ENCODE assay signal across 20 mouse cellular contexts in genomic region chr6:143198421-143198820, GRCm38 (mm10). TPM values are rescaled to one million over a fixed set of nuclear protein-coding genes. Genes with fewer than 3 reads are reported as not detected.
DNase-seq lines count a peak whose midpoint lies in the region; ATAC-seq and TF ChIP-seq lines count a peak whose summit lies in the region.
"Had no signal": no experiment of that assay in that cellular context is flagged by ENCODE, and none has a peak within 500 bp of the region (broad histone marks: within the 10 kb centered on the region; RNA-seq: fewer than 3 reads in every experiment).

No protein-coding gene starts in this region.

- peak; percentile 83 for DNase-seq in heart, adult 11 months
- no peak for DNase-seq in heart, postnatal 4 days
- DNase-seq in adrenal gland, adult 2 months: peak; percentile 87
- peak; percentile 76 for DNase-seq in adrenal gland, postnatal 14 days
- DNase-seq in stomach, postnatal 0 days (ENCODE audit: low spot score): no peak
- no peak for DNase-seq in c-Kit-positive CD71-positive TER-119-positive erythroid progenitor cells, embryonic 14.5 days (ENCODE audit: low spot score)
- DNase-seq: cerebellum, adult 11-12 months; cerebellum, adult 9-10 months; cerebellum, postnatal 25 days; gastrocnemius, postnatal 10 days; heart, adult 2 months; heart, postnatal 14 days had no signal

- H3K27ac ChIP-seq in stomach, postnatal 0 days (replicated peaks): no peak overlapping the region
- H3K27ac ChIP-seq in kidney, embryonic 16.5 days (ENCODE audit: low read length): no peak overlapping the region
- H3K27ac ChIP-seq: embryonic facial prominence, embryonic 12.5 days; forebrain, embryonic 12.5 days; heart, adult 2 months; heart, embryonic 15.5 days; hindbrain, embryonic 10.5 days; hindbrain, embryonic 14.5 days had no signal

- ATAC-seq in stomach, postnatal 0 days (ENCODE audit: low FRiP score, low TSS enrichment): 0 out of 2 replicates have a peak, but pooled peaks have one; percentile 18
- no peak for ATAC-seq in kidney, embryonic 16.5 days (ENCODE audit: low FRiP score, low TSS enrichment)
- ATAC-seq: forebrain, embryonic 16.5 days had no signal

- H3K4me1 ChIP-seq in stomach, postnatal 0 days (replicated peaks; ENCODE audit: control insufficient read depth, insufficient read depth): no peaks in the 10 kb centered on the region
- H3K4me1 ChIP-seq in kidney, embryonic 16.5 days (ENCODE audit: insufficient read depth, low read length): no peaks in the 10 kb centered on the region
- H3K4me1 ChIP-seq: forebrain, embryonic 12.5 days; hindbrain, embryonic 10.5 days had no signal

- no peak overlapping the region for H3K4me3 ChIP-seq in stomach, postnatal 0 days (ENCODE audit: low read depth, low read length)
- H3K4me3 ChIP-seq in kidney, embryonic 16.5 days (ENCODE audit: low read length): no peak overlapping the region
- H3K4me3 ChIP-seq: embryonic facial prominence, embryonic 12.5 days; forebrain, embryonic 12.5 days; heart, adult 2 months; heart, embryonic 15.5 days; hindbrain, embryonic 10.5 days had no signal

- H3K27me3 ChIP-seq in stomach, postnatal 0 days (ENCODE audit: control insufficient read depth, insufficient read depth, low read length): no peaks in the 10 kb centered on the region
- H3K27me3 ChIP-seq in kidney, embryonic 16.5 days (ENCODE audit: insufficient read depth, low read length): no peaks in the 10 kb centered on the region
- H3K27me3 ChIP-seq: embryonic facial prominence, embryonic 12.5 days; forebrain, embryonic 12.5 days; heart, embryonic 15.5 days had no signal

- H3K36me3 ChIP-seq in stomach, postnatal 0 days (ENCODE audit: control insufficient read depth, insufficient read depth, low read length): peaks cover 8% of the 10 kb centered on the region; the same call in 1 of the 2 replicates
- H3K36me3 ChIP-seq in kidney, embryonic 16.5 days (ENCODE audit: insufficient read depth, low read length): peaks cover 65% of the 10 kb centered on the region

- H3K4me2 ChIP-seq in stomach, postnatal 0 days (replicated peaks; ENCODE audit: low read depth): no peak overlapping the region
- H3K4me2 ChIP-seq in kidney, embryonic 16.5 days (replicated peaks; ENCODE audit: low read depth, low read length): no peak overlapping the region
- H3K4me2 ChIP-seq: embryonic facial prominence, embryonic 12.5 days; forebrain, embryonic 12.5 days; heart, embryonic 11.5 days; heart, embryonic 15.5 days; hindbrain, embryonic 14.5 days had no signal

- no peak for TF ChIP-seq EP300 in stomach, postnatal 0 days (optimal IDR thresholded peaks at IDR 0.05)

- TF ChIP-seq CTCF in stomach, postnatal 0 days (IDR thresholded peaks at IDR 0.05; ENCODE audit: low read depth): no peak

- H3K9me3 ChIP-seq in stomach, postnatal 0 days (ENCODE audit: control insufficient read depth, low read length): no peaks in the 10 kb centered on the region
- no peaks in the 10 kb centered on the region for H3K9me3 ChIP-seq in kidney, embryonic 16.5 days (ENCODE audit: low read length)
- H3K9me3 ChIP-seq: embryonic facial prominence, embryonic 12.5 days; forebrain, embryonic 12.5 days; heart, embryonic 15.5 days; hindbrain, embryonic 10.5 days had no signal

- H3K9ac ChIP-seq in stomach, postnatal 0 days (ENCODE audit: low read length): no peak overlapping the region
- no peak overlapping the region for H3K9ac ChIP-seq in kidney, embryonic 16.5 days (replicated peaks; ENCODE audit: low read length)
- H3K9ac ChIP-seq: embryonic facial prominence, embryonic 12.5 days; forebrain, embryonic 12.5 days; heart, embryonic 15.5 days; hindbrain, embryonic 14.5 days had no signal

- WGBS in stomach, postnatal 0 days: 88% methylated on average over 7 of the region's 7 CpGs
- WGBS in kidney, embryonic 16.5 days: 93% methylated on average over 7 of the region's 7 CpGs

RNA-seq across cellular contexts. Expression of gene Etnk1, which starts 31.4 kb away (rescaled TPM):
- total RNA-seq in heart, postnatal 4 days (2021): 10 to 100 TPM; 27.0 to 28.1 TPM
- total RNA-seq in adrenal gland, adult 2 months (2021): 10 to 100 TPM; 92.4 to 98.3 TPM
- 42.0 and 111 TPM in 2 replicates for polyA plus RNA-seq in adrenal gland, adult 2 months (2012; rRNA removed)
- total RNA-seq in adrenal gland, postnatal 14 days (2021): 93.9 and 105 TPM in 2 replicates
- polyA plus RNA-seq in stomach, postnatal 0 days (2015; fragmentation: Nextera tagmentation; extraction: Ambion mirVana): 10.7 and 11.0 TPM in 2 replicates
- 32.2 and 34.0 TPM in 2 replicates for polyA plus RNA-seq in kidney, embryonic 16.5 days (2015; fragmentation: Nextera tagmentation; extraction: Ambion mirVana)

Comparison
In these comparisons a context has a peak if more than half of its experiments do, and no peak if none do; other contexts are left out.
1. DNase-seq: peak in heart, adult 11 months (single experiment), adrenal gland, adult 2 months (single experiment) and adrenal gland, postnatal 14 days (single experiment); none in heart, postnatal 4 days (single experiment), stomach, postnatal 0 days (single experiment) and c-Kit-positive CD71-positive TER-119-positive erythroid progenitor cells, embryonic 14.5 days (single experiment).